Mouse (Mus musculus) hindbrain, postnatal 0 days (tissue): ENCODE measurements around the gene Pabpc4. TPM values are rescaled to one million over a fixed set of nuclear protein-coding genes. Genes with fewer than 3 reads are reported as not detected.

Experiments
- ATAC-seq: fragments of 200-750 bp; cut with Nextera tagmentation; 2 replicates; pipeline ENCODE4 v1.8.0; 2017; ENCODE audit warnings: mild to moderate bottlenecking, moderate TSS enrichment, moderate library complexity
- DNase-seq: peaks from one replicate; pipeline ENCODE4 v3.0.0-alpha.2; 2015; ENCODE audit warnings: low spot score
- H3K27ac ChIP-seq: fragments of 300-500 bp; sonication (generic); 2 replicates; pipeline ENCODE4 v1.5.1; 2014; ENCODE audit warnings: mild to moderate bottlenecking
- H3K27me3 ChIP-seq: fragments of 300-500 bp; sonication (generic); 2 replicates; pipeline ENCODE4 v1.6.1; 2014; ENCODE audit warnings: low read length, mixed read lengths; ENCODE audit not compliant: insufficient read depth
- H3K36me3 ChIP-seq: fragments of 300-500 bp; sonication (generic); 2 replicates; pipeline ENCODE4 v1.6.1; 2014; ENCODE audit warnings: low read length, mixed read lengths; ENCODE audit not compliant: insufficient read depth
- H3K4me1 ChIP-seq: fragments of 300-500 bp; sonication (generic); 2 replicates; pipeline ENCODE4 v1.6.1; 2014; ENCODE audit warnings: antibody characterized with exemption, low read length, mixed read lengths; ENCODE audit not compliant: insufficient read depth
- H3K4me2 ChIP-seq: fragments of 300-500 bp; sonication (generic); 2 replicates; pipeline ENCODE4 v1.6.1; 2014; ENCODE audit warnings: low read depth, mild to moderate bottlenecking, low read length, moderate library complexity, mixed read lengths
- H3K4me3 ChIP-seq: fragments of 300-500 bp; sonication (generic); 2 replicates; pipeline ENCODE4 v1.5.1; 2014; ENCODE audit warnings: low read length
- H3K9ac ChIP-seq: fragments of 300-500 bp; sonication (generic); replicated peaks from 2 replicates; pipeline ENCODE4 v1.6.1; 2014; ENCODE audit warnings: mild to moderate bottlenecking, low read length, moderate library complexity, mixed read lengths
- H3K9me3 ChIP-seq: fragments of 300-500 bp; sonication (generic); 2 replicates; pipeline ENCODE4 v1.6.1; 2016; ENCODE audit warnings: low read length, mixed read lengths
- CTCF ChIP-seq: IDR thresholded peaks from 2 replicates; pipeline ENCODE4 v1.5.1; 2016; ENCODE audit warnings: antibody characterized with exemption, control low read depth, low read depth
- WGBS: fragments of 180-500 bp; shearing (Covaris S2); extraction: QIAGEN DNeasy Blood & Tissue Kit; methylation state at CpG from one replicate; pipeline ENCODE4 v1.1.7; 2014; 5-methylcytosine and 5-hydroxymethylcytosine counted together
- polyA plus RNA-seq: library from polyadenylated mRNA; unstranded; fragments of >200 nt; fragmentation: Nextera tagmentation; extraction: Ambion mirVana; gene quantifications from 2 replicates; pipeline ENCODE4 v1.2.1, GENCODE M21; 2015
- total RNA-seq: library from RNA; depleted of rRNA; stranded (reverse); fragments of >200 nt; gene quantifications from 2 replicates; pipeline ENCODE4 v1.2.3, GENCODE M21; 2014; rRNA removed

Pabpc4 gene
- total and polyA plus RNA-seq, 2 experiments from 2014 or later, result 19.9 to 100 TPM

DNA sequence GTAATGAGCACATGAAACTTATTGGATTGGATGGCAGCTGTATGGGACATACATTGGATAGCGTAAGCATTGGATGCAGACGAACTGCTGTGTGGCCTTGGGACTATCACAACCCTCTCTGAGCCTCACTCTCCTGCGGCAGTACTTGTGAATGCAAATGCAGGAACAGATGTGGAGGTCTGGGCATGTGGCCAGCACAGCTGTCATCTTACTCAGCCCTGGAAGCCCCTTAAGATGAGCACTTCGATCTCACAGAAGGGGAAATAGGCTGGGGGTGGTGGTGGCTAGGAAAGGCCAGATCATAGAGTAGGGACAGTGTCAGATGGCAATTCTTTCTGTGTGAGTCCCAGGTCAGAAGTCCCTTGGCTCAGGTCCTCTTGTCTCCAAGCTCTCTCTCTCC lies 75.5 kb downstream of the Pabpc4 start:
- ATAC-seq (no peak), DNase-seq (no peak)
- Histone ChIP-seq H3K36me3 (no peaks in the 10 kb centered on the region), H3K9me3 (no peaks in the 10 kb centered on the region), H3K27me3 (peaks cover 10% of the 10 kb centered on the region), H3K4me3 (no peak overlapping the region), H3K4me2 (no peak overlapping the region), H3K27ac (no peak overlapping the region), H3K4me1 (peaks cover 4% of the 10 kb centered on the region; the same call in 1 of the 2 replicates), H3K9ac (no peak overlapping the region)
- 68% methylated on average over 4 of the region's 4 CpGs for WGBS
- no peak for TF ChIP-seq CTCF

DNA sequence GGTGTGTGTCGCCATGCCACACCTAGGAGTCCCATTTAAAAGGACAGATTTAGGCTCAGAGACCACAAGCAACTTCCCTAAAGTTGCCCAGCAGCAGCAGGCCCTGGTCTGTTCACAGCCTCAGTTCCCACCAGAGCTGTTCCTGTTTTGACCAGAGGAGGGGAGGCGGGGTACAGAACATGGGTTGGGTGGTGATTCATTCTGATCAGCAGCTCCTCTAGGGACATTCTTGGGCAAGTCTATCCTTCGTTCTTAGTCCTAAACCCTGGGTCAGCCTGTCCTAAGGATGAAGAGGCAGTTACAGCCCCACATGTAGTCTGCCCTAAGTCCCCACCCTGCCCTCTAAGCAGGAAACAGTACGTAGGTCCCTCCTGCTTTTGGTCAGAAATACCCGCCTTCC lies 78.1 kb downstream of the Pabpc4 start:
- no peak overlapping the region for H3K9ac ChIP-seq
- H3K27me3 ChIP-seq, result peaks cover 10% of the 10 kb centered on the region
- no peaks in the 10 kb centered on the region for H3K9me3 ChIP-seq
- no peak overlapping the region for H3K27ac ChIP-seq
- no peak overlapping the region for H3K4me2 ChIP-seq
- H3K4me3 ChIP-seq, result no peak overlapping the region
- ATAC-seq, result no peak
- peaks cover 7% of the 10 kb centered on the region; the same call in 1 of the 2 replicates for H3K4me1 ChIP-seq
- WGBS, result 77% methylated on average over 5 of the region's 5 CpGs
- H3K36me3 ChIP-seq, result no peaks in the 10 kb centered on the region
- TF ChIP-seq CTCF, result no peak
- DNase-seq, result no peak

DNA sequence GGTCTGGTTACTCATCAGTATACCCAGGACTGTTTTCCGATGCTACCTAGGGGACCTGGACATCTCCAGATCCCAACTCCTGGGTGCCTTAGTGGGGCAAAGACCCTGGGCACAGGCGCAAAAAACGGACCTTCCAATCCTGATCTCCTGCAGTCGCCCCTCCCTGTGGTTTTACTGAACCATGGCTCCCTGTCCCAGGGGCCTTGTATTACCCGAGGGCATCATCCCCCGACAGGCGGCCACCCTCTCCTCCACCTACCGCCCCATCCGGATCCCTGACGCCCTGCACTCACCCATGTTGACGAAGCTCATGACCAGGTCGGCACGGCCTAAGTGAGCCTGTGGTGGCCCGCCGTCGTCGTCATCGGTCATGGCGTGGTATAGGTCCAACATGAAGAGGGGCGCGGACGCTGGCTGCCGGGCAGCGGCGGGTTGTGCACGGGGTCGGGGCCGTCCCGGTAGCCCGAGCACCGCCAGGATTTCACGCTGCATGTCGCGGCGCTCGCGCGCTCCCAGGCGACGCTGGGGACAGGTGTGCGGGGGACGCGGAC lies 80.0 kb downstream of the Pabpc4 start:
- no peaks in the 10 kb centered on the region; the same call in 1 of the 2 replicates for H3K36me3 ChIP-seq
- no peak overlapping the region; the same call in 1 of the 2 replicates for H3K9ac ChIP-seq
- H3K4me1 ChIP-seq, result peaks cover 7% of the 10 kb centered on the region; the same call in 1 of the 2 replicates
- H3K27ac ChIP-seq, result no peak overlapping the region
- no peaks in the 10 kb centered on the region for H3K9me3 ChIP-seq
- peaks cover 10% of the 10 kb centered on the region for H3K27me3 ChIP-seq
- no peak for TF ChIP-seq CTCF
- H3K4me3 ChIP-seq, result peak overlapping the region; percentile 42
- peak overlapping the region; percentile 67 for H3K4me2 ChIP-seq
- DNase-seq (no peak), ATAC-seq (peak; percentile 36)
- 2% methylated on average over 43 of the region's 43 CpGs for WGBS

DNA sequence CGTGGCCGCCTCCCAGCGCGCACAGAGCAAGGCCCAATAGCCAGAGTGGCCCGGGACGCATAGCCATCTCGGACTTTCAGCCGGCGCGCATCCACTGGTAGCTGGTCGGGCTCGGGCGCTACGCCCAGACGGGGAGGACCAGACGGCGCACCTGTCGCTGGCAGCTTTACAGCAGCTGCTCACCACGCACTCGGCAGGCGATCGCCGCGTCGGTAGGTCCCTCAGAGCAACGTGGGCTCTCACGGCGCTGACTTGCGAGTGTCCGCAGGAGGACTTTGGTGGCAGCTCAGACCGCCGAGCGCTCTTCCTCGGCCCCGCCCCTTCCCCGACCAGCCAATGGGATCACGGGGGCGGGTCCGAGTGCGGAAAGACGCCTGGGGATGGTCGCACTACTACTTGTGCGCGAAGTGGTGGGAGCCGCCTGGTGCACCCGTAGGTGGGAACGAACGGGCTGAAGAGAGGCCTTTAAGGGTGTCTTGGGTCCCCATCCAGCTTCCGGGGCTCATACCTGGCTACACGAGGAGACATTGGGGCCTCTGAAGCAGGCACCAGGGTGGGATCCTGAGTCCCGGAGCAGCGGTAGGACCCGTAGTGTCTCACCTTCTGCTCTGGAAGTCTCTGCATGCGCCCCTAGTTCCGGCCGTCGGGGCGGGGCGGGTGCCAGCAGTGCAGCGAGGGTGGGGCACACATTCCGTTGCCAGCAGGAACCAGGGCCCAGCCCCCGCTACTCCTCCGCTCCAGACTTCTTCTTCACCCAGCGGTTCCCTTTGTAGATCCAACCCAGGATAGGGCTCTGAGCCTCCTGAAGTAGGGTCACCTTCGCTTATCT lies 80.7 kb downstream of the Pabpc4 start, which contains the start of gene Bmp8a:
TSS of gene Bmp8a (minus strand) at position 611 of the 829 bp plus-strand sequence.
- no peak for TF ChIP-seq CTCF
- H3K4me1 ChIP-seq, result peaks cover 7% of the 10 kb centered on the region; the same call in 1 of the 2 replicates
- H3K4me2 ChIP-seq, result peak within 1 kb of the TSS; percentile 67
- H3K27me3 ChIP-seq, result peaks cover 10% of the 10 kb centered on the region
- no peaks in the 10 kb centered on the region; the same call in 1 of the 2 replicates for H3K36me3 ChIP-seq
- no peak within 1 kb of the TSS for H3K27ac ChIP-seq
- ATAC-seq (peak; percentile 76), DNase-seq (peak; percentile 75)
- H3K4me3 ChIP-seq, result peak within 1 kb of the TSS; percentile 42
- H3K9ac ChIP-seq, result no peak within 1 kb of the TSS; the same call in 1 of the 2 replicates
- 1% methylated on average over 65 of the region's 65 CpGs for WGBS
- no peaks in the 10 kb centered on the region for H3K9me3 ChIP-seq

DNA sequence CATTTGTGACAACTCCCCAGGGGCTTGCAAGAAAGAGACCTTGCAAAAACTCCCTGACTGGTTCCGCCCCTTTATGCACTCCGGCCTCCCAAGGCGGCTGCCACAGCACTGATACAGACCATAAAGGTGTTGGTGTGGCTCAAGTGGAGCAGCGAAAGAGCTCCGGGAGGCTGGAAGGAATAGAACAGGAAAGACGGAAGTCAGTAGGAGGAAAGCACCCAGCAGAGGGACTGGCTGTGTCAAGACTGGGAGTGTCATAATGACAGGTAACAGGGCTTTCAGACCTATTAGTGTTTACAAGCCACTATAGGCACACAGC lies 81.3 kb downstream of the Pabpc4 start:
- no peak for DNase-seq
- peak overlapping the region; percentile 42 for H3K4me3 ChIP-seq
- peaks cover 10% of the 10 kb centered on the region for H3K27me3 ChIP-seq
- H3K9me3 ChIP-seq, result no peaks in the 10 kb centered on the region
- no peak overlapping the region for H3K27ac ChIP-seq
- H3K4me2 ChIP-seq, result peak overlapping the region; percentile 67
- H3K9ac ChIP-seq, result no peak overlapping the region
- ATAC-seq, result no peak
- 16% methylated on average over 6 of the region's 6 CpGs for WGBS
- peaks cover 7% of the 10 kb centered on the region; the same call in 1 of the 2 replicates for H3K4me1 ChIP-seq
- TF ChIP-seq CTCF, result no peak
- no peaks in the 10 kb centered on the region; the same call in 1 of the 2 replicates for H3K36me3 ChIP-seq

Other genes with a start within 250 kb of the Pabpc4 start
- 11.1 and 18.5 TPM in 2 replicates for gene Trit1, start 245.8 kb upstream of the Pabpc4 start, total RNA-seq
- gene Trit1, start 245.8 kb upstream of the Pabpc4 start, polyA plus RNA-seq, result 17.0 and 18.3 TPM in 2 replicates
- 0.42 and 0.47 TPM in 2 replicates for gene Bmp8b, start 157.2 kb upstream of the Pabpc4 start, total RNA-seq
- gene Bmp8b, start 157.2 kb upstream of the Pabpc4 start, polyA plus RNA-seq, result 0.29 and 0.43 TPM in 2 replicates
- gene Oxct2b, start 146.1 kb upstream of the Pabpc4 start, total RNA-seq, result 0.16 and 0.75 TPM in 2 replicates
- 0.60 and 0.93 TPM in 2 replicates for gene Oxct2b, start 146.1 kb upstream of the Pabpc4 start, polyA plus RNA-seq
- gene Ppie, start 122.4 kb upstream of the Pabpc4 start, total RNA-seq, result 22.0 and 39.5 TPM in 2 replicates
- 44.4 and 49.7 TPM in 2 replicates for gene Ppie, start 122.4 kb upstream of the Pabpc4 start, polyA plus RNA-seq
- 32.1 and 46.3 TPM in 2 replicates for gene Hpcal4, start 79.1 kb upstream of the Pabpc4 start, total RNA-seq
- 37.2 and 43.8 TPM in 2 replicates for gene Hpcal4, start 79.1 kb upstream of the Pabpc4 start, polyA plus RNA-seq
- gene Nt5c1a, start 60.8 kb upstream of the Pabpc4 start, total RNA-seq, result 0.79 and 2.1 TPM in 2 replicates
- 0.39 and 0.53 TPM in 2 replicates for gene Nt5c1a, start 60.8 kb upstream of the Pabpc4 start, polyA plus RNA-seq
- gene Heyl, start 28.8 kb upstream of the Pabpc4 start, total RNA-seq, result 5.1 and 6.5 TPM in 2 replicates
- 3.5 TPM in 2 replicates for gene Heyl, start 28.8 kb upstream of the Pabpc4 start, polyA plus RNA-seq
- 0.25 and 0.47 TPM in 2 replicates for gene Oxct2a, start 61.3 kb downstream of the Pabpc4 start, total RNA-seq
- gene Oxct2a, start 61.3 kb downstream of the Pabpc4 start, polyA plus RNA-seq, result 0.20 TPM in 2 replicates
- gene Bmp8a, start 80.9 kb downstream of the Pabpc4 start, total RNA-seq, result 0.10 and 0.18 TPM in 2 replicates
- 0.32 and 0.44 TPM in 2 replicates for gene Bmp8a, start 80.9 kb downstream of the Pabpc4 start, polyA plus RNA-seq